Mouse (Mus musculus): ENCODE measurements around the gene Faim2.

Gene Faim2

GRCm38 (mm10) chr15:99527629-99528353 lies at the start of gene Faim2:
TSS of gene Faim2 (minus strand) at chr15:99528165.
- peak; percentile 75 for ATAC-seq (ENCODE audit: insufficient number of reproducible peaks, low FRiP score, low TSS enrichment)

DNA sequence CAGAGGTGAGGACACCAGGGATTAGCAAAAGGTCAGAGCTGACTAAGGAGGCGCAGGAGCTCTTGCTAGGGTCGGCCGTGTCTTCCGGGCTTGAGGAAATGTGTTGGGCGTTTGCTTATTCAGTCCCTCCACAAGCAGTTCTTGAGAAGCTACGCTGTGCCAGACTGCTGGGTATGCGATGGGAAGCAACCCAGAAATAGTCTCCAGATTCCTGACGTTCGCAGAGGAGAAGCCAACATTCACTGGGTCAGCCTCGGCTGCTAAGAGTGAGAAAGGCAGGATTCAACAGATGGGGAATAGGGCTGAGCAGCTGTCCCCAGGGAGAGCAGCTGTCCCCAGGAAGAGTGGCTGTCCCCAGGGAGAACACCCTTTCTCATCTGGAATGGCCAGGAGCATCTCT lies 41.2 kb upstream of the Faim2 start:
- no peak for ATAC-seq (ENCODE audit: insufficient number of reproducible peaks, low FRiP score, low TSS enrichment)

DNA sequence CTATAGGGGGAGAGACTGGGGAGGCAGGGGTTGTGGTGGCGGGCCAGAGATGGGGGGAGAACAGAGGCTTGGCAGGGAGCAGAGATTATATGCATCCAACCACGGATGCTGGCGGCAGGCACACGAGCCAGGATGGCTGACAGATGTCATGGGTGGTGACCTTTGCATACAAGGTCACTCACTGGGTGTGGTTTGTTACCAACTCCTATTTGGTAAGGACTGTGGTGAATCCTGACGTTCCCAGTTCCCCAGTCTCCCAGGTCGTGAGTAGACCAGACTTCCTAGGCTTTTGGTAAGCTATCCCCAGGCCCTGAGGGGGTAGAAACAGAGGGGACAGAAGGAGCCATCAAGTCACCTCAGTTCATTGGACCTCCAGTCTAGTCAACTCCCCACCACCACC lies 40.7 kb upstream of the Faim2 start:
- ATAC-seq (ENCODE audit: insufficient number of reproducible peaks, low FRiP score, low TSS enrichment): no peak

DNA sequence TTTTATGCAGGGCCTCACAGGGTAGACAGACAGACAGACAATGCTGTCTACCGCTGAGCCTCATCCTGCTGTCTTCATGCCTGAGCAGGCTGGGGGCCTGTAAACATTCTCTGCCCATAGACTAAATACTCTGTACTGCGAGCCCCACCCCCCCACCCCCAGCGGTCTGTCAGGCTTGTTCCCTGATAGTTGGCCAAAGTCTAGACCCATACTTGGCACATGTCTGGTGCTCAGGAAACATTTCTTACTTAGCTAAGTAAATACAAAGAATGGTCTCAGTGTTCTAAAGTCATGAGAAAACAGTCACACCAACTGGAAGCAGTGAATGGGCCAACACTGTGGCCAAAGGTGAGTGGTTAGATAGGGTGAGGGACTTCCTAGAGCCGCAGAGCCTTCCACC lies 39.4 kb upstream of the Faim2 start:
- ATAC-seq (ENCODE audit: insufficient number of reproducible peaks, low FRiP score, low TSS enrichment): no peak

DNA sequence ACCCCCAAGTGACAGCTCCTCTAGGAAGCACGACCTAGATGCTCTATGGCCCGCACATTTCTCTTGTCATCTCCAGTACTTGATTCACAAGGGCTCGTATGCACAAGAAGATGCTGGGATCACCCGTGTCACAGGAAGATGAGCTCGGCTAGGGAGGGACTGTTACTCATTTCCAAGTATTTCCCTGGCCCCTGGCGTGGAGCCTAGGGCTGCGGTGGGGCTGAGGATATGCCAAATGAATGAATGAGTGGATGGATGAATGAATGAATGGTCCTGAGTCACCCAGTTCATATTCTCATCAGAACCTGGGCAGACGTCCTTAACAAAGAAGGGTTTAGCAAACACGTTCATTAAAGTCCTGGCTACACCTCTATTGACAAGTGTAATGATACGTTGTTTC lies 32.3 kb upstream of the Faim2 start:
- no peak for ATAC-seq (ENCODE audit: insufficient number of reproducible peaks, low FRiP score, low TSS enrichment)

DNA sequence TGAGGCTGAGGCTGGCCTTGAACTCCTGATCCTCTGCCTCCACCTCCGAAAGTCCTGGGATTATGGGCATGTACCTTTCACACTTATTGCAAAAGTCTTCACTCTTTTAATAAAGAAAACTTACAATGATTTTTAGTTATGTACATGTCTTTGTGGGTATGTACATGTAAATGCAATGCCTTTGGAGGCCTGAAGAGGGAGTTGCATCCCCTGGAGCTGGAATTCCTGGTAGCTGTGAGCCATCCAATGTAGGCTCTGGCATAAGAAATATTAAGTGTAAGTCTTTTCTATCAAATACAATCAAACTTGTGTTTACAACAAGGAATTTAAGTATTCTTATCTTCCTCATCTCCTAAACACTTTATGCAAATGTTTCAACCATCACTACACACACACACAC lies 31.0 kb upstream of the Faim2 start:
- ATAC-seq (ENCODE audit: insufficient number of reproducible peaks, low FRiP score, low TSS enrichment): no peak

- no peak for ATAC-seq (ENCODE audit: insufficient number of reproducible peaks, low FRiP score, low TSS enrichment)
These were observed 25.8 kb upstream of the Faim2 start for GRCm38 (mm10) chr15:99553767-99554166.

- no peak for ATAC-seq (ENCODE audit: insufficient number of reproducible peaks, low FRiP score, low TSS enrichment)
These were observed 21.9 kb upstream of the Faim2 start for GRCm38 (mm10) chr15:99549901-99550300.

GRCm38 (mm10) chr15:99547732-99548131 lies 19.8 kb upstream of the Faim2 start:
- ATAC-seq (ENCODE audit: insufficient number of reproducible peaks, low FRiP score, low TSS enrichment): no peak

GRCm38 (mm10) chr15:99546596-99546995 lies 18.6 kb upstream of the Faim2 start:
- no peak for ATAC-seq (ENCODE audit: insufficient number of reproducible peaks, low FRiP score, low TSS enrichment)

- no peak for ATAC-seq (ENCODE audit: insufficient number of reproducible peaks, low FRiP score, low TSS enrichment)
These were observed 16.1 kb upstream of the Faim2 start for GRCm38 (mm10) chr15:99544047-99544446.

- ATAC-seq (ENCODE audit: insufficient number of reproducible peaks, low FRiP score, low TSS enrichment): no peak
These were observed 11.9 kb upstream of the Faim2 start for GRCm38 (mm10) chr15:99539891-99540290.

DNA sequence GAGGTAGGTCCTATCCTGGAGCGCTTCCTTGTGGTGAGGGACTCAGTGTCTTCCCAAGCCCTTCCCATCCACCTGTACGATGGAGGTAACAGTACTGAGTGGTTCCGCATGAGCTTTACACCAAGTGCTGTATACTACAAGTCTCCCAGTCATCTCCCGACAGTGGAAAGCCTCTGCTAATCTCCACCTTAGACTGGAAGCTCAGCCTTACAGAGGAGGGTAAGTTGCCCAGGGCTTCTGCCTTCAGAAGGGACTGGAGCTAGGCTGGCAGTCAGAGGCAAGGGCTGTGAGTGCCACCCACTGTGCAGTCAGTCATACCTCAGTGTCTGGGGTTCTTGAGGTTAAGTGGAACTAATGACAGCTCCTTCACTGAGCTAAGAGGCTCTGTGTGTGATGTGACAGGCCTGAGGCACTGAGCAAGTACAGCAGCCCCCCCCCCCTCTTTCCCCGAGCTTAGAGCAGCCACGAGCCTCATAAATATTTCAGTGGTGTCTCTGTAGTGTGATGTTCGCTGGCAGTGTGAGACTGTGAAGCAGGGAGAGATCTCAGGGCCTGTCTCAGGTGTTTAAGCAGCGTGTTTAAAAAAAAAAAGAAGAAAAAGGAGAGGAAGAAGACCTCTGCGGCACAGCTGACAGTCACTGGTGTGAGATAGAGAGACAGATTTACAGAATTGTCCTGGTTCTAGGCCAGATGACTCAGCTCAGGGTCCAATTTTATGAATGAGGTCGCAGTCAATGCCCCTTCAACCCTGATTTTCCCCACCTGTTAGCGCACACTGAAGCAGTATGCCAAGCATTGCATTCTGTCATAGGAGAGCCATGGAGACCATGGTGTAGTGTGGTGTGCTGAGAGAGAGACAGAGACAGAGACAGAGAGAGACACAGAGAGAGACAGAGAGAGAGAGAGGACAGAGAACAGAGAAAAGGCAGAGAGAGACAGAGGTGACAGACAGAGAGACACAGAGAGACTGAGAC lies 9.2 kb upstream of the Faim2 start:
- no peak for ATAC-seq (ENCODE audit: insufficient number of reproducible peaks, low FRiP score, low TSS enrichment)

DNA sequence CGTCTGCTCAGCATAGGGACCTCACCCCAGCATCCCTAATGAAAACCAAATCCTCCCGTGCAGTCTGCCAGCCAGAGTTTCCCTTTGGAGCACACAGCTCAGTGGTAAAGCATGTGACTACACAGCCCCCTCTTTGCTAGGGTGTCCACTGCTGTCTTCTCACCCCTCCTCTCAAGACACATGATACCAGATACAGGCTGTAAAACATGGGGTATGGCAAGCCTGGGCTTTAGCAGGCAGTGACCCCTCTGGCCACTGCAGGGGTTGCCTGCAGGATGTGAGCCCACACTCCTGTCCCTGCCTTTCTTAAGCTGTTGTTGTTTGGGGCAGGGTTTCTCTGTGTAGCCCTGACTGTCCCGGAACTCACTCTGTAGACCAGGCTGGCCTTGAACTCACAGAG lies 4.1 kb upstream of the Faim2 start:
- no peak for ATAC-seq (ENCODE audit: insufficient number of reproducible peaks, low FRiP score, low TSS enrichment)

- ATAC-seq (ENCODE audit: insufficient number of reproducible peaks, low FRiP score, low TSS enrichment): no peak
These were observed 3.2 kb upstream of the Faim2 start for GRCm38 (mm10) chr15:99531146-99531545.

DNA sequence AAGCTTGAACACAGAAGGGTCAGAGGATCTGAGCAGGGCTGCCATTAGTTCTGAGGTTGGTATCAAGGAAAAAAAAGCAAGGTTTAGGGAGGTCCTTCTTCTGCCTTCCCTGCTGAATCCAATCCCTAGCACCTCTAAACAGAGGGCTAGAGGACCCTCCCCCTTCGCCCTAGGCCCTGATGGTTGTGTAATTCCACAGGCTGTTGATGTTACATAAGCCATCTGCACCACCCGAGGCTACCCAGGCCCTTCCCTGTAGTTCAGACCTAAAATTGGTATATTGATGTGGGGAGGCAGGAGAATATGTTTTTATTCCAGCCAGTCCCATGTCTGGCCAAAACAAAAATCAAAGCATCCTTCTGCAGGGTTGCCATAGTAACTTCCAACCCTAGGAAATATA lies 1.3 kb downstream of the Faim2 start:
- no peak for ATAC-seq (ENCODE audit: insufficient number of reproducible peaks, low FRiP score, low TSS enrichment)

DNA sequence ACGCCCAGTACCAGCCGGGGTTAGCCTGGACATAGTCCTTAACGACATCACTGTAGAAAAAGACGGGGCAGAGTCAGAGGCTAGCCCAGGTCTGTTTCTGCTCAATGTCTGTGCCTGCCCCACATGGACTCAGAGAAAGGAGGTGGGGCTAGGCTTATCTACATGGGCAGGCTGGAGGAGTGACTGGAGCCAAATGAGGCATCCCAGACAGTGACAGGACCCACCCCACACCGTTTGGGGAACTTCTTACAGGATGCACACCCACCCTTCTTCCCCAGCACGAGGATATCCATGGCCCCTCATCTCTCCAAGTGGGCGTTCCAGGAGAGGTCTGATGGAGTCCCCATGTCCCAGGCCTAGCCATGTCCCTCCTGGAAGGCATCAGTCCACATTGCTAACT lies 7.7 kb downstream of the Faim2 start:
- no peak for ATAC-seq (ENCODE audit: insufficient number of reproducible peaks, low FRiP score, low TSS enrichment)

- ATAC-seq (ENCODE audit: insufficient number of reproducible peaks, low FRiP score, low TSS enrichment): no peak
These were observed 8.3 kb downstream of the Faim2 start for GRCm38 (mm10) chr15:99519626-99520025.

GRCm38 (mm10) chr15:99517715-99518114 lies 10.2 kb downstream of the Faim2 start:
- no peak for ATAC-seq (ENCODE audit: insufficient number of reproducible peaks, low FRiP score, low TSS enrichment)

DNA sequence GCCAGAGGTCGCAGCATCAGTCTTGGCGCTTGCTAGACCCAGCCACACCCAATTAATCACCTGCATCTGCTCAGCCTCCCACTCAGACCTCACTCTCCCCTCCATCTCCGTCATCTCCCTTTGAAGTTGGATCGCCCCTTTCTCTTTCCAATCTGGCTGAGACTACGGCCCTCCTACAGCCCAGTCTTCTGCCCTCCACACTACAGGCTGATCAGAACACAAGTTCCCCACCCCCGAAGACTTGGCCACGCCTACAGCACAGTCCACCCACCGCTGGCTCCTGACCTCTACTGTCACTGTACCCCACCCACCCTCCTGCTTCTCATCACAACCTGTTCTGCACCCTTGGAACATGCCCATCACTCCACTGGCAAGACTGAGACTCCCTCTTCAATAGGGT lies 11.2 kb downstream of the Faim2 start:
- no peak for ATAC-seq (ENCODE audit: insufficient number of reproducible peaks, low FRiP score, low TSS enrichment)

GRCm38 (mm10) chr15:99511797-99512525 lies 16.0 kb downstream of the Faim2 start:
- ATAC-seq (ENCODE audit: insufficient number of reproducible peaks, low FRiP score, low TSS enrichment): peak; percentile 60; the same call in 1 of the 2 replicates
